Mouse (Mus musculus) lung, adult 2 months (tissue): ENCODE measurements around the gene Sec24a.

Experiments used
- CTCF ChIP-seq: fragments of 200-500 bp; IDR thresholded peaks from 2 replicates; pipeline ENCODE4 v1.5.1; 2011; ENCODE audit warnings: mild to moderate bottlenecking, low read length, control low read depth; ENCODE audit not compliant: insufficient read depth
- POLR2A ChIP-seq: fragments of 200-500 bp; IDR thresholded peaks from 2 replicates; pipeline ENCODE4 v1.6.1; 2011; ENCODE audit warnings: low read depth, mild to moderate bottlenecking, control low read depth, low read length, borderline replicate concordance; ENCODE audit errors: extremely low read depth

DNA sequence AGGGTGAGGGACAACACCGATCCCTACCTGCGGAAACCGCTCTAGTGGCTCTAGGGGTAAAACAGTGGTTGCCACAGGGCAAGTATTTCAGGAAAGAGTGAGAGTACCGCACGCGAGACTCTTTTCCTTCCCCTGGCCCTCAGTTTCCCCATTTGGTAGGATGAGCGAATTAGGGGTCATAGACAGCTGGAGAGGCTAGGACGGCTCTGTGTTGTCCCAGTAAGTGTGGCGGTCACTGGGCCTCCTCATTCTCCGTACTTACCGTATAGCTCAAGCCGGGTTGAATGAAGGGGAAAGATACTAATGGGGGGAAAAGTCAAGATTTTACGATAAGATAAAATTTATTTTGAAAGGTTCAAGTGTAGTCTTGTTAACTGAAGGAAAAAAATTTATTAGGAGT is 521 bp upstream of the Sec24a start:
- TF ChIP-seq POLR2A (no peak), CTCF (no peak)
